Mouse (Mus musculus): ENCODE measurements around the gene Tmem198b. TPM values are rescaled to one million over a fixed set of nuclear protein-coding genes. Genes with fewer than 3 reads are reported as not detected.

The Tmem198b gene
- total and polyA plus RNA-seq, 3 experiments: 2.2 to 8.4 (median 4.9) TPM

- no peak overlapping the region for H3K4me3 ChIP-seq (ENCODE audit: low read depth, low read length)
- H3K9me3 ChIP-seq (replicated peaks): no peaks in the 10 kb centered on the region
- DNase-seq (ENCODE audit: low spot score) (no peak), ATAC-seq (ENCODE audit: extremely low read depth, insufficient number of reproducible peaks, low FRiP score, poor library complexity, severe bottlenecking) (no peak)
- TF ChIP-seq GATA2 (IDR thresholded peaks at IDR 0.05; ENCODE audit: borderline replicate concordance, low read depth, low read length): no peak
- no peak for TF ChIP-seq POLR2AphosphoS5 (IDR thresholded peaks at IDR 0.05; ENCODE audit: insufficient replicate concordance, low read depth, low read length)
- no peak for TF ChIP-seq CTCF (IDR thresholded peaks at IDR 0.05; ENCODE audit: low read depth, low read length)
- no peak for TF ChIP-seq TAL1 (conservative IDR thresholded peaks at IDR 0.05; ENCODE audit: low read depth, low read length)
- no peak for TF ChIP-seq GATA1 (IDR thresholded peaks at IDR 0.05; ENCODE audit: borderline replicate concordance, low read length)
- peaks cover 24% of the 10 kb centered on the region for H3K27me3 ChIP-seq (ENCODE audit: insufficient read depth, low read length)
- H3K36me3 ChIP-seq (replicated peaks): peaks cover 2% of the 10 kb centered on the region
- H3K4me1 ChIP-seq (ENCODE audit: insufficient read depth, low read depth, low read length): peaks cover 7% of the 10 kb centered on the region; the same call in 1 of the 2 replicates
Measured at GRCm38 (mm10) chr10:128794391-128794790, 9.8 kb downstream of the Tmem198b start.

DNA sequence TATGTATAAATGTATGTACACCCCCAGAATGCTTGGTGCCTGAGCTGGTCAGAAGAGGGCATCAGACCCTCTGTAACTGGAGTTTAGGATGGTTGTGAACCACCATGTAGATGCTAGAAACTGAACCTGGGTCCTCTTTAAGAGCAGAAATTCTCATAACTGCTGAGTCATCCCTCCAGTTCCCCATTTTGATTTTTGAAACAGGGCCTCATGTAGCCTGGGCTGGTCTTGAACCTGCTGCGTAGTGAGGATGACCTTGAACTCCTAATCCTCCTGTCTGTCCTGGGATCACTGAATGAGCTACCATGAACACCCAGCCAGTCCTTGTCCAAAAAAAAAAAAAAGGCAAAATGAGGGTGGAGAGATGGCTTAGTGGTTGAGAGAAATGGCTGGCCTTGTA lies 10.9 kb downstream of the Tmem198b start:
- H3K9me3 ChIP-seq (replicated peaks): no peaks in the 10 kb centered on the region
- H3K36me3 ChIP-seq (replicated peaks): no peaks in the 10 kb centered on the region
- H3K27me3 ChIP-seq (ENCODE audit: insufficient read depth, low read length): peaks cover 24% of the 10 kb centered on the region
- no peak for ATAC-seq (ENCODE audit: extremely low read depth, insufficient number of reproducible peaks, low FRiP score, poor library complexity, severe bottlenecking)
- H3K4me3 ChIP-seq (ENCODE audit: low read depth, low read length): no peak overlapping the region
- DNase-seq (ENCODE audit: low spot score): no peak
- TF ChIP-seq POLR2AphosphoS5 (IDR thresholded peaks at IDR 0.05; ENCODE audit: insufficient replicate concordance, low read depth, low read length): no peak
- no peak for TF ChIP-seq GATA2 (IDR thresholded peaks at IDR 0.05; ENCODE audit: borderline replicate concordance, low read depth, low read length)
- no peak for TF ChIP-seq TAL1 (conservative IDR thresholded peaks at IDR 0.05; ENCODE audit: low read depth, low read length)
- no peak for TF ChIP-seq GATA1 (IDR thresholded peaks at IDR 0.05; ENCODE audit: borderline replicate concordance, low read length)
- no peak for TF ChIP-seq CTCF (IDR thresholded peaks at IDR 0.05; ENCODE audit: low read depth, low read length)
- H3K4me1 ChIP-seq (ENCODE audit: insufficient read depth, low read depth, low read length): peaks cover 7% of the 10 kb centered on the region; the same call in 1 of the 2 replicates

GRCm38 (mm10) chr10:128792041-128792440 lies 12.1 kb downstream of the Tmem198b start:
- Histone ChIP-seq H3K36me3 (replicated peaks) (no peaks in the 10 kb centered on the region), H3K4me3 (ENCODE audit: low read depth, low read length) (no peak overlapping the region), H3K4me1 (ENCODE audit: insufficient read depth, low read depth, low read length) (peaks cover 7% of the 10 kb centered on the region; the same call in 1 of the 2 replicates), H3K9me3 (replicated peaks) (no peaks in the 10 kb centered on the region), H3K27me3 (ENCODE audit: insufficient read depth, low read length) (peaks cover 24% of the 10 kb centered on the region)
- DNase-seq (ENCODE audit: low spot score): no peak
- TF ChIP-seq CTCF (IDR thresholded peaks at IDR 0.05; ENCODE audit: low read depth, low read length) (no peak), GATA2 (IDR thresholded peaks at IDR 0.05; ENCODE audit: borderline replicate concordance, low read depth, low read length) (no peak), TAL1 (conservative IDR thresholded peaks at IDR 0.05; ENCODE audit: low read depth, low read length) (no peak), GATA1 (IDR thresholded peaks at IDR 0.05; ENCODE audit: borderline replicate concordance, low read length) (no peak)
- ATAC-seq (ENCODE audit: extremely low read depth, insufficient number of reproducible peaks, low FRiP score, poor library complexity, severe bottlenecking): no peak

DNA sequence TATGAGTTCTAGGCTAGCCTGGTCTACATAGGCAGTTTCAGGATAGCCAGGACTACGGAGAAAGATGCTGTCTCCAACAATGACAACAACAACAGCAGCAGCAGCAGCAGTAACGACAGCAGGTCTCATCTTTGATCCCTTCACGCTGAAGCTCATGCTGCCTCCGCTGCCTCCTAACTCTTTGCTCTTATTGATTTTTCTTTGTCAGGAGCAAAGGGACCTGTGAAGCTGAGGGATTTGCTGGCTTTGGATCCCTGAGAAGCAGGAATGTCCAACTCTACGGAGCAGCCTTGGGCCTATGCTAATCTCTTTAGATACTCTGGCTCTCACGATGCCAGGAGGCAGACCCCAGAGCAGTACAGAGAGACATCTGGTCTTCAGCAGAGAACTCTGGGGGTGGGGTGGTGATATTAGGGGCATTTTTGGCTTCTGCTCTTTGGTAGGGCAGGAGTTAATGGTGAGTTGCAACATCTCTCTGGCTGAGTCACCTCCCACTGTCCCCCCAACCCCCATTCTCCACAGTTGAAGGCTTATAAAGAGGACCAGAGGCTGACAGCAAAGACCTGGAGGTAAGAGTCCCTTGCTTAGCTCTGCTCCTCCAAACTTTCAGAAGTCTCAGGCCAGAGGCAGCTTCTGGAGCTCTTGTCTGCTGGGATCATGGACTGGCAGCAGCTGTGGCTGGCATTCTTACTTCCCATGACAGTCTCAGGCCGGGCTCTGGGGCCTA lies 13.6 kb downstream of the Tmem198b start, which contains the start of gene Mmp19:
Mmp19 (plus strand) TSS at position 513 of the 727 bp plus-strand sequence.
- DNase-seq (ENCODE audit: low spot score): no peak

GRCm38 (mm10) chr10:128780200-128780599 lies 24.0 kb downstream of the Tmem198b start:
- H3K9me3 ChIP-seq (replicated peaks): peaks cover 12% of the 10 kb centered on the region
- H3K4me1 ChIP-seq (ENCODE audit: insufficient read depth, low read depth, low read length): peaks cover 3% of the 10 kb centered on the region; the same call in 1 of the 2 replicates
- H3K36me3 ChIP-seq (replicated peaks): no peaks in the 10 kb centered on the region
- H3K27me3 ChIP-seq (ENCODE audit: insufficient read depth, low read length): peaks cover 32% of the 10 kb centered on the region
- TF ChIP-seq TAL1 (conservative IDR thresholded peaks at IDR 0.05; ENCODE audit: low read depth, low read length) (no peak), GATA2 (IDR thresholded peaks at IDR 0.05; ENCODE audit: borderline replicate concordance, low read depth, low read length) (no peak), POLR2AphosphoS5 (IDR thresholded peaks at IDR 0.05; ENCODE audit: insufficient replicate concordance, low read depth, low read length) (no peak), GATA1 (IDR thresholded peaks at IDR 0.05; ENCODE audit: borderline replicate concordance, low read length) (no peak), CTCF (IDR thresholded peaks at IDR 0.05; ENCODE audit: low read depth, low read length) (no peak)
- no peak for ATAC-seq (ENCODE audit: extremely low read depth, insufficient number of reproducible peaks, low FRiP score, poor library complexity, severe bottlenecking)
- no peak overlapping the region for H3K4me3 ChIP-seq (ENCODE audit: low read depth, low read length)
- DNase-seq (ENCODE audit: low spot score): no peak

More for the DNA sequence above, 13.6 kb downstream of the Tmem198b start, which contains the start of gene Mmp19:
- no peak for ATAC-seq (ENCODE audit: extremely low read depth, insufficient number of reproducible peaks, low FRiP score, poor library complexity, severe bottlenecking)
- Histone ChIP-seq H3K4me3 (ENCODE audit: low read depth, low read length) (no peak within 1 kb of the TSS), H3K27me3 (ENCODE audit: insufficient read depth, low read length) (peaks cover 18% of the 10 kb centered on the region), H3K9me3 (replicated peaks) (no peaks in the 10 kb centered on the region), H3K36me3 (replicated peaks) (no peaks in the 10 kb centered on the region), H3K4me1 (ENCODE audit: insufficient read depth, low read depth, low read length) (peaks cover 7% of the 10 kb centered on the region; the same call in 1 of the 2 replicates)
- TF ChIP-seq GATA1 (IDR thresholded peaks at IDR 0.05; ENCODE audit: borderline replicate concordance, low read length): no peak
- TF ChIP-seq GATA2 (IDR thresholded peaks at IDR 0.05; ENCODE audit: borderline replicate concordance, low read depth, low read length): no peak
- TF ChIP-seq CTCF (IDR thresholded peaks at IDR 0.05; ENCODE audit: low read depth, low read length): no peak
- TF ChIP-seq POLR2AphosphoS5 (IDR thresholded peaks at IDR 0.05; ENCODE audit: insufficient replicate concordance, low read depth, low read length): no peak
- TF ChIP-seq TAL1 (conservative IDR thresholded peaks at IDR 0.05; ENCODE audit: low read depth, low read length): no peak

DNA sequence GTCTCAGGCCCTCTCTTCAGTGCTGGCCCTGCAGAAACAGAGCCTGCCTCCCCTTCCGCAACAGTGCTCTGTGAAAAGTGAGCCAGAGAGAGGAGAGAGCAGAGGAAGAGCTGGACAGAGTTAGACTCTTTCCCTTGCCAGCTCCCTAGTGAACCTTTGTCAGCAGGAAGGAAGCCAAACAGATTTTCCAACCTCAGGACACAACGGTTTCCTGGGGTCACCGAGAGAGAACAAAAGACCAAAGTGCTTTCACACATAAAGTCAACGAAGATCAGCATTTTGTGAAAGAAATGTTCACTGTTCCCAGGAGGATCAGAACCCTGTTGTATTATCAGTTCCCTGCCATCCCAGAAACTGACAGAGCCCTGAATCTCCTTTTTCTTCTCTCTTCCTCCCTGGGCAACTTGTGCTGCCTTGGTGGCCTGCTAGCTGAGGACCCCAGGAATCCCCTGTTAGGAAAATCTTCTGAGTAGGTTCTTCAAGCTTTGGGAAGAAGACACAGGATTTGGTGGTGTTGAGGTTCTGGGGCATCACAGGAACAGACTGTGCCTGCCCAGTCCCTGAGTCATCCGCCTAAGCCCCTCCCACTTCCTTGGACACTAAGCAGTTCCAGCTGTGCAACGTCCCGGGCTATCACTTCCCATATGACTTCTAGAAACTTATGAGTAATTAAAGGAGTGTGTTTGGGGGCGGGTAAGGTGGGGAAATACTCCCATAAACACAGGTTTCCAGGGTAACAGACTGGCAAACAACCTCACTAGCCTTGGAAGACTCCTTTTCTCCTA lies 25.0 kb downstream of the Tmem198b start:
- Histone ChIP-seq H3K36me3 (replicated peaks) (no peaks in the 10 kb centered on the region), H3K9me3 (replicated peaks) (peaks cover 10% of the 10 kb centered on the region), H3K4me1 (ENCODE audit: insufficient read depth, low read depth, low read length) (peaks cover 3% of the 10 kb centered on the region; the same call in 1 of the 2 replicates), H3K27me3 (ENCODE audit: insufficient read depth, low read length) (peaks cover 32% of the 10 kb centered on the region), H3K4me3 (ENCODE audit: low read depth, low read length) (no peak overlapping the region)
- TF ChIP-seq POLR2AphosphoS5 (IDR thresholded peaks at IDR 0.05; ENCODE audit: insufficient replicate concordance, low read depth, low read length) (no peak), GATA1 (IDR thresholded peaks at IDR 0.05; ENCODE audit: borderline replicate concordance, low read length) (no peak), TAL1 (conservative IDR thresholded peaks at IDR 0.05; ENCODE audit: low read depth, low read length) (no peak), CTCF (IDR thresholded peaks at IDR 0.05; ENCODE audit: low read depth, low read length) (no peak), GATA2 (IDR thresholded peaks at IDR 0.05; ENCODE audit: borderline replicate concordance, low read depth, low read length) (no peak)
- DNase-seq (ENCODE audit: low spot score): no peak
- peak; percentile 63; the same call in 1 of the 2 replicates for ATAC-seq (ENCODE audit: extremely low read depth, insufficient number of reproducible peaks, low FRiP score, poor library complexity, severe bottlenecking)
